Mouse (Mus musculus): ENCODE measurements at regions not wholly inside any gene's neighbourhood (a gene's known extent, or its start where the extent isn't known, plus 50 kb on each side); places are given as distances from the start of the nearest gene placed in this dataset.

GRCm38 (mm10) chr3:104586342-104587175, 51.9 kb upstream of the Slc16a1 start:
- no peak for DNase-seq

DNA sequence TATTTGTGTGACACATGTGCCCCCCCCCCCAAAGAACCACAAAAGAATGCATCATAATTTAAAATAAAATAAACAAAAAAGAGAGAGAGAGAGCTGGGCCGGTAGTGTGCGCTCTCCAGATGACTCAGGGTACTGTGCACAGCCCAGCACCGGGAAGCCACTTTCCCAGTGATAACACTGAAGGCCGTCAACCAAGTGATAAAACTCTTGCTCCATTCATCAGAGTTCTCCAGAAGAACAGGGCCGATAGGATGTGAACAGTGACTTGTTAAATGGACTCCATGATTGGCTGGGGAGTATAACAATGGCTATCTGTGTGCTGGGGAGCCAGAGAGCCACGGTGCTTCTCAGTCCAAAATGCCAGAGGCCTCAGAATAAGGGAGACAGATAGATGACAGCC, 53.2 kb upstream of the Slc16a1 start:
- peak; percentile 29 for DNase-seq

- DNase-seq = no peak
These were observed 55.2 kb upstream of the Slc16a1 start for GRCm38 (mm10) chr3:104583236-104583635.

- no peak for DNase-seq
These were observed 55.9 kb upstream of the Slc16a1 start for GRCm38 (mm10) chr3:104582521-104582920.

GRCm38 (mm10) chr3:104579186-104579585, 59.3 kb upstream of the Slc16a1 start:
- DNase-seq = no peak

GRCm38 (mm10) chr3:104578374-104578773, 60.1 kb upstream of the Slc16a1 start:
- DNase-seq = no peak

- DNase-seq = no peak
These were observed 61.1 kb upstream of the Slc16a1 start for GRCm38 (mm10) chr3:104577228-104577927.

DNA sequence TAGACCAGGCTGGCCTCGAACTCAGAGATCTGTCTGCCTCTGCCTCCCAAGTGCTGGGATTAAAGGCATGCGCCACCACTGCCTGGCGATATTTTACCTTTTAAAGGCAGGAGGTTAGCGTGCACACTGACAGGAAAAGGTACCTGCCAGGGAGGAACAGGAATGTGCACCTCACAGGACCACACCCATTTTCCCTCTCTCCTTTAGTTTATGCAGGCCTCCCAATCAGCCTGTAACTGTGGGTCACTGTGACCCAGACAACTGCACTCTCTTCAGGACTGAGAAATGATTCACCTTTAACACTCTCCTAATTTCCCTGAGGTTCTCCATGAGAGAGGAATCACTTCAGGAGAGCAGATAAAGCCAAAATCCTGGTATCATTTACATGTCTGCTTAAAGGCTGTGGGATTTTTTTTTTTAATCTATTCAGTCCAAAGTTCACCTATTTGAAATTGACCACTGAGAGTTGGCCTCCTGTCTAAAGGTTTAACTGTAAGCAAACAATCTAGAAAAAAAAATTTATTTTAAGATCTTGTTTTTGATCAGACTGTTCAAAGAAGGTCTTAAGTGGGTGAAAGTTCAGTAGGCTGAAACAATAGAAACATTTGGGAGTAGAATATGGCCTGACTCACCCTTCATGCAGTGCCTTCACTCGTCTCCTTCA, 61.7 kb upstream of the Lrig2 start:
- DNase-seq = no peak

DNA sequence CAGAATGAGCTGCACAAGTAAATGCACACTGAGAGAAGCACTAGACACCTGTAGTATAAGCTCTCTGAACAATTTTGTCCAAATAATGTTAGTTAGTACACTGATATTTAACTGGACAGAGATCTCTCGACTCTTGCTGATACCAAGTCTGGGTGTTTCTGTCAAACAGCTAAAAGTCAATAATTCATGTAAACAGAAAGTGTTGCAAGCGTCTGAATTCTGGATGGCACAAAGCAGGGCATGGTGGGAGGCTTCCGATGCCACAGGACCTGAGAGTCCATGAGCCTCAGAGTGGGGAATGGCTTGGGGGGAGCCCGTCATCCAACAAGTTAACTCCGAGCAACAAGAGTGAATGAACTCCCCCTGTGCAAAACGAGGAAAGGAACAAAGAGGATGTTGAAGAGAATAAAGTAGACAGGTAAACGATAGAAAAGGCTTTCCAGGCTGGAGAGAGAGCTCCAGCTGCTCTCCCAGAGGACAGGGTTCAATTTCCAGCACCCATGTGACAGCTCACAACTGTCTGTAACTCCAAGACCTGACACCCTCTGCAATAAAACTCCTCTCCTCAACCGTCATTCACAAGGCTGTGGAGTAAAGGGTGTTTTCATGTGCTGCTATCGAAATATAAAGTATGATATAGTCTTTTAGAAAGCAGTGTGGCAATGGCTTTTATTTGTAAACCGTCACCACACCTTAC, 60.4 kb upstream of the Lrig2 start:
- DNase-seq = no peak

DNA sequence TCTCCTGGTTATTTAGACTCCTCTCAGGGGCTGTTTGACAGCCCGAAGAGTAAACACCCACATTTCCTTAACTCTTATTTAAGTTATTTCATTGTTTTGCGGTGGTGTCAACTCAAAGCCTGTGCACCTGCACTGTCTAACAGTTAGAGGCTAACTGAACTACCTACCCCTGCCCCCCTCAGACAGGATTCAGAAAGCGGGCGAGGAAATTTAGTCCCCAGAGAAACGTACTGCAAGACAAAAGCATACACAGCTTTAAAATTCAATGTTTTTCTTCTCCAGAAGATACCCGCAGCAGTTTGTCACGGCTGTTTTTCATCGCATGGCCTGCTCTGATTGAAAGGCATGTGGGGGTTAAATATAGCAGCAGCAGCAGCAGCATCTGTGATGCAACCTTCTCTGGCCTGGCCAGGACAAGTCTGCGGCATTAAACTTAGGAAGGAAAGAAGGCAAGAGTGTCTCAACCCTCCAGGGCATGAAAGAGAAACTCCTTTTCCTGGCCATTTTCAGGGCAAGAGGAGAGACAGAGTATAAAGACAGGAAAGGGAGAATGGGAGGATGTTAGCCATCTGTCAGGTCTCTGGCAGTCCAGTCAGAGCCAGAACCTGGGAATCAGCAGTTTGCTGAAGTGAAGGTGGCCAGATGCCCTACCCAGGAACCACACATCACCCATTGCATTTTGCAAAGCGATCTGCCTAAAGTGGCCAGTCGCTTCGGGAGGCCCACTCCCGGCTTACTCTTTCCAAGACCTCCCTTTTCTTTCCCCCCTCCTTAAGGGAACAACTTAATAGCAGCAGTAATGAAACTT, 53.9 kb upstream of the Lrig2 start:
- peak; percentile 24 for DNase-seq

DNA sequence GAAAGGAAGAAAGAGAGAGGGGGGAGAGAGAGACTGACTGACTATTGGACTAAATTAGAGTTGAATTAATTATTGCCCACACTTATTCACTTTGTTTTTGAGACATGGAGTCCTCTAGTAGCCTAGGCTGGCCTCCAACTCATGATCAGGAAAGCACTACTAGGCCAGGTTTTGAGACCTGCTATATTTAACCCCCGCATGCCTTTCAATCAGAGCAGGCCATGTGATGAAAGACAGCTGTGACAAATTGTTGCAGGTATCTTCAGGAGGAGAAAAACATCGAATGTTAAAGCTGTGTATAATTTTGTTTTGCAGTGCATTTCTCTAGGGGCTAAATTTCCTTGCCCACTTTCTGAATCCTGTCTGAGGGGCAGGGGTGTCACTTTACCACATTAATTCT, 53.1 kb upstream of the Lrig2 start:
- no peak for DNase-seq

DNA sequence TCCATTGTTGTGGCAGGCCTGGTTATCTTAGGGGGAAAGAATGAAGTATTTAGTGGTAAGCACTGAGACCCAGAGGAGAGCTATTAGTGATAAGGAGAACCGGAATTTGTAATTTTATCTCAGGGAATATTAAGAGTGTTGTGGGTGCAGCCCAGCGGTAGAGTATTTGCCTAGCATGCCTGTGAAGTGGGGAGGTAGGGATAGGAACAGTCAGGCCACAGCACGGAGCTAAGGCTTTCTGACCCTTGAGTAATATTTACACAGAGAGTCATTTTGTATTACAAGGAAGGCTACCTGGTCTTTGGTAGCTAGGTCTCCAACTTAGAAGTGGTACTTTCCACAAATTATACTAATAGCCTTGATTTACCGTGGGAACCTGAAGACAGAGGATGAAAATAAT, 49.8 kb upstream of the Lrig2 start:
- DNase-seq = no peak

Data from adrenal gland, adult 2 months (tissue).